13 mouse cellular contexts compared by ENCODE assay signal in genomic region chrX:48127502-48128218, GRCm38 (mm10). TPM values are rescaled to one million over a fixed set of nuclear protein-coding genes. Genes with fewer than 3 reads are reported as not detected.
A peak's percentile ranks its signal among the peaks of the same experiment; 100 is the strongest.
DNase-seq lines count a peak whose midpoint lies in the region; ATAC-seq lines count a peak whose summit lies in the region.
"Had no signal": no experiment of that assay in that cellular context is flagged by ENCODE, and none has a peak within 500 bp of the region (broad histone marks: within the 10 kb centered on the region; RNA-seq: fewer than 3 reads in every experiment).

No protein-coding gene starts in this region.

- peak; percentile 37; the same call in 1 of the 2 replicates for ATAC-seq in kidney, embryonic 15.5 days (replicated peaks; ENCODE audit: low FRiP score)
- no peak for ATAC-seq in erythroid progenitor cell, adult 5-6 weeks (replicated peaks; ENCODE audit: low FRiP score, poor library complexity, severe bottlenecking)
- ATAC-seq: intestine, embryonic 15.5 days had no signal

- H3K4me3 ChIP-seq in kidney, embryonic 15.5 days (replicated peaks): no peak overlapping the region
- H3K4me3 ChIP-seq in hindbrain, embryonic 10.5 days: no peak overlapping the region
- H3K4me3 ChIP-seq: heart, embryonic 13.5 days; intestine, embryonic 15.5 days; limb, embryonic 15.5 days had no signal

- WGBS in kidney, embryonic 15.5 days: 65% methylated on average over 6 of the region's 6 CpGs
- WGBS in hindbrain, embryonic 10.5 days: 86% methylated on average over 6 of the region's 6 CpGs

- no peaks in the 10 kb centered on the region for H3K9me3 ChIP-seq in kidney, embryonic 15.5 days (replicated peaks)
- H3K9me3 ChIP-seq in hindbrain, embryonic 10.5 days: no peaks in the 10 kb centered on the region
- H3K9me3 ChIP-seq: heart, embryonic 13.5 days; intestine, embryonic 15.5 days; limb, embryonic 15.5 days had no signal

- peaks cover 8% of the 10 kb centered on the region; the same call in 1 of the 2 replicates for H3K27me3 ChIP-seq in kidney, embryonic 15.5 days
- H3K27me3 ChIP-seq in hindbrain, embryonic 10.5 days (ENCODE audit: insufficient read depth, poor library complexity, severe bottlenecking): 0 out of 2 replicates have a peak, but pooled peaks cover 7% of the 10 kb centered on the region
- H3K27me3 ChIP-seq: intestine, embryonic 15.5 days had no signal

- H3K27ac ChIP-seq in kidney, embryonic 15.5 days: no peak overlapping the region
- H3K27ac ChIP-seq in hindbrain, embryonic 10.5 days: no peak overlapping the region
- H3K27ac ChIP-seq: heart, embryonic 13.5 days; intestine, embryonic 15.5 days; limb, embryonic 15.5 days had no signal

- DNase-seq in kidney, adult 8-10 months: no peak
- DNase-seq in A20 (ENCODE audit: low read depth, low spot score) (peak; percentile 72), MEL-GATA-1-ER (ENCODE audit: extremely low read depth, low read depth) (peak; percentile 66)
- DNase-seq in naive thymus-derived CD4-positive, alpha-beta T cell, adult 2 months (ENCODE audit: low read depth): peak; percentile 51
- no peak for DNase-seq in hindbrain, embryonic 10.5 days (ENCODE audit: low spot score)
- no peak for DNase-seq in T-cell, adult 2 months (ENCODE audit: low spot score)
- DNase-seq: adrenal gland, postnatal 36 days; right cerebral cortex, postnatal 14 days had no signal

- no peaks in the 10 kb centered on the region for H3K36me3 ChIP-seq in kidney, embryonic 15.5 days
- H3K36me3 ChIP-seq in hindbrain, embryonic 10.5 days: no peaks in the 10 kb centered on the region
- H3K36me3 ChIP-seq: heart, embryonic 13.5 days; intestine, embryonic 15.5 days; limb, embryonic 15.5 days had no signal

- H3K4me2 ChIP-seq in kidney, embryonic 15.5 days: no peak overlapping the region
- H3K4me2 ChIP-seq: heart, embryonic 13.5 days; intestine, embryonic 15.5 days; limb, embryonic 15.5 days had no signal

- H3K4me1 ChIP-seq in kidney, embryonic 15.5 days: 0 out of 2 replicates have a peak, but pooled peaks cover 3% of the 10 kb centered on the region
- H3K4me1 ChIP-seq in hindbrain, embryonic 10.5 days (replicated peaks): no peaks in the 10 kb centered on the region
- H3K4me1 ChIP-seq: heart, embryonic 13.5 days; intestine, embryonic 15.5 days; limb, embryonic 15.5 days had no signal

- no peak overlapping the region for H3K9ac ChIP-seq in kidney, embryonic 15.5 days
- H3K9ac ChIP-seq: heart, embryonic 13.5 days; intestine, embryonic 15.5 days; limb, embryonic 15.5 days had no signal

RNA-seq across cellular contexts. Expression of gene Sash3, which starts 18.6 kb away (rescaled TPM):
- 1.5 and 2.1 TPM in 2 replicates for polyA plus RNA-seq in kidney, embryonic 15.5 days (2015; fragmentation: Nextera tagmentation; extraction: Ambion mirVana)
- 24.5 and 33.5 TPM in 2 replicates for total RNA-seq in erythroid progenitor cell, adult 5-6 weeks (2015; ENCODE audit: low replicate concordance)
- total RNA-seq in erythroid progenitor cell, adult 5-6 weeks (2017; ENCODE audit: low replicate concordance): 13.0 and 24.5 TPM in 2 replicates
- 1.1 and 1.9 TPM in 2 replicates for polyA plus RNA-seq in hindbrain, embryonic 10.5 days (2016; fragmentation: Nextera tagmentation; extraction: Ambion mirVana)

RNA-seq across cellular contexts. Expression of gene Xpnpep2, which starts 19.1 kb away (rescaled TPM):
- 5.2 and 5.6 TPM in 2 replicates for polyA plus RNA-seq in kidney, embryonic 15.5 days (2015; fragmentation: Nextera tagmentation; extraction: Ambion mirVana)
- not detected in 2 replicates for total RNA-seq in erythroid progenitor cell, adult 5-6 weeks (2015; ENCODE audit: low replicate concordance)
- total RNA-seq in erythroid progenitor cell, adult 5-6 weeks (2017; ENCODE audit: low replicate concordance): not detected in 2 replicates
- 1.3 and 1.4 TPM in 2 replicates for polyA plus RNA-seq in hindbrain, embryonic 10.5 days (2016; fragmentation: Nextera tagmentation; extraction: Ambion mirVana)

Comparison
In these comparisons a context has a peak if more than half of its experiments do, and no peak if none do; other contexts are left out.
1. DNase-seq: peak in A20 (single experiment), MEL-GATA-1-ER (single experiment) and naive thymus-derived CD4-positive, alpha-beta T cell, adult 2 months (single experiment); none in kidney, adult 8-10 months (0 of 2), hindbrain, embryonic 10.5 days (single experiment) and T-cell, adult 2 months (single experiment).